In genomic region chr17:46028210-46029051, GRCm38 (mm10) we compare ENCODE assay signal across 8 mouse cellular contexts. TPM values are rescaled to one million over a fixed set of nuclear protein-coding genes. Genes with fewer than 3 reads are reported as not detected.
DNase-seq lines count a peak whose midpoint lies in the region; ATAC-seq and TF ChIP-seq lines count a peak whose summit lies in the region.

No protein-coding gene starts in this region.

- no peaks in the 10 kb centered on the region for H3K9me3 ChIP-seq in embryonic facial prominence, embryonic 14.5 days (ENCODE audit: control insufficient read depth, low read length)
- H3K9me3 ChIP-seq in intestine, embryonic 15.5 days = no peaks in the 10 kb centered on the region
- no peaks in the 10 kb centered on the region for H3K9me3 ChIP-seq in liver, postnatal 0 days (ENCODE audit: low read length)

- no peaks in the 10 kb centered on the region for H3K27me3 ChIP-seq in heart, adult 2 months (ENCODE audit: control insufficient read depth, insufficient read depth, low read length)
- H3K27me3 ChIP-seq in embryonic facial prominence, embryonic 14.5 days (replicated peaks; ENCODE audit: control insufficient read depth, insufficient read depth, low read length) = no peaks in the 10 kb centered on the region
- H3K27me3 ChIP-seq in intestine, embryonic 15.5 days (replicated peaks) = no peaks in the 10 kb centered on the region
- no peaks in the 10 kb centered on the region for H3K27me3 ChIP-seq in liver, postnatal 0 days (ENCODE audit: insufficient read depth, low read length)

- H3K4me1 ChIP-seq in heart, adult 2 months (ENCODE audit: control insufficient read depth, insufficient read depth, low read length) = peaks cover 8% of the 10 kb centered on the region
- H3K4me1 ChIP-seq in embryonic facial prominence, embryonic 14.5 days (ENCODE audit: control insufficient read depth, insufficient read depth, low read length) = peaks cover 33% of the 10 kb centered on the region
- peaks cover 46% of the 10 kb centered on the region for H3K4me1 ChIP-seq in intestine, embryonic 15.5 days (replicated peaks)
- peaks cover 37% of the 10 kb centered on the region for H3K4me1 ChIP-seq in liver, postnatal 0 days (ENCODE audit: insufficient read depth)

- intact Hi-C loops in heart, adult 2 months (cut with DNase I) = loop anchor here (5.0 kb wide), 2 partner anchors 141 to 456 kb away; partner anchors contain the start of gene Hsp90ab1

- H3K9ac ChIP-seq in heart, adult 2 months (ENCODE audit: low read depth, low read length) = peak overlapping the region; percentile 81
- H3K9ac ChIP-seq in embryonic facial prominence, embryonic 14.5 days (ENCODE audit: low read depth, low read length) = peak overlapping the region; percentile 97
- H3K9ac ChIP-seq in intestine, embryonic 15.5 days = peak overlapping the region; percentile 98
- peak overlapping the region; percentile 82 for H3K9ac ChIP-seq in liver, postnatal 0 days (replicated peaks)

- peak overlapping the region; percentile 96 for H3K27ac ChIP-seq in heart, adult 2 months
- H3K27ac ChIP-seq in embryonic facial prominence, embryonic 14.5 days (replicated peaks; ENCODE audit: low read depth, low read length) = peak overlapping the region; percentile 87
- peak overlapping the region; percentile 98 for H3K27ac ChIP-seq in intestine, embryonic 15.5 days
- H3K27ac ChIP-seq in liver, postnatal 0 days (ENCODE audit: low read depth) = peak overlapping the region; percentile 93

- TF ChIP-seq CTCF in heart, adult 2 months (IDR thresholded peaks at IDR 0.05) = no peak
- TF ChIP-seq CTCF in liver, postnatal 0 days (IDR thresholded peaks at IDR 0.05; ENCODE audit: low read depth) = no peak

- DNase-seq in heart, adult 2 months = peak; percentile 39 to 45
- no peak for DNase-seq in heart, adult 8-10 months (ENCODE audit: low spot score)
- peak; percentile 11 for DNase-seq in embryonic facial prominence, embryonic 14.5 days (ENCODE audit: low spot score)
- peak; percentile 36 for DNase-seq in liver, postnatal 0 days
- DNase-seq in cerebellum, adult 11-12 months = no peak
- DNase-seq in layer of hippocampus, postnatal 25 days (ENCODE audit: extremely low spot score in 1 of 2, low spot score in 1 of 2) = no peak
- no peak for DNase-seq in spleen, adult 18-20 months

- no peak for TF ChIP-seq POLR2A in heart, adult 2 months (IDR thresholded peaks at IDR 0.05; ENCODE audit: insufficient read depth, low read depth, low read length)

- no peaks in the 10 kb centered on the region for H3K79me2 ChIP-seq in heart, adult 2 months (replicated peaks; ENCODE audit: control insufficient read depth, insufficient read depth, low read length)

- no peak for ATAC-seq in embryonic facial prominence, embryonic 14.5 days (ENCODE audit: low read depth)
- ATAC-seq in intestine, embryonic 15.5 days = no peak
- ATAC-seq in liver, postnatal 0 days = no peak

- no peak for TF ChIP-seq EP300 in heart, adult 2 months (IDR thresholded peaks at IDR 0.05; ENCODE audit: insufficient read depth, low read depth, low read length)
- TF ChIP-seq EP300 in liver, postnatal 0 days (IDR thresholded peaks at IDR 0.05; ENCODE audit: low read depth) = no peak

- H3K4me3 ChIP-seq in heart, adult 2 months = peak overlapping the region; percentile 78
- peak overlapping the region; percentile 85 for H3K4me3 ChIP-seq in embryonic facial prominence, embryonic 14.5 days (ENCODE audit: low read depth, low read length)
- H3K4me3 ChIP-seq in intestine, embryonic 15.5 days (replicated peaks) = peak overlapping the region; percentile 93
- peak overlapping the region; percentile 89 for H3K4me3 ChIP-seq in liver, postnatal 0 days (ENCODE audit: low read depth, low read length)

- peak overlapping the region; percentile 72 for H3K4me2 ChIP-seq in embryonic facial prominence, embryonic 14.5 days (ENCODE audit: low read depth, low read length)
- peak overlapping the region; percentile 83 for H3K4me2 ChIP-seq in intestine, embryonic 15.5 days (replicated peaks)
- peak overlapping the region; percentile 91 for H3K4me2 ChIP-seq in liver, postnatal 0 days (ENCODE audit: low read depth, low read length)

- 28% methylated on average over 15 of the region's 15 CpGs for WGBS in heart, adult 2 months
- WGBS in embryonic facial prominence, embryonic 14.5 days = 17% methylated on average over 15 of the region's 15 CpGs
- 21% methylated on average over 15 of the region's 15 CpGs for WGBS in intestine, embryonic 15.5 days
- 30% methylated on average over 15 of the region's 15 CpGs for whole genome bisulfite sequencing in liver, postnatal 0 days (ENCODE audit: insufficient replicate concordance)

- H3K36me3 ChIP-seq in heart, adult 2 months (ENCODE audit: control insufficient read depth, insufficient read depth, low read length) = 0 out of 2 replicates have a peak, but pooled peaks cover 2% of the 10 kb centered on the region
- H3K36me3 ChIP-seq in embryonic facial prominence, embryonic 14.5 days (ENCODE audit: control insufficient read depth, insufficient read depth, low read length) = peaks cover 36% of the 10 kb centered on the region
- peaks cover 19% of the 10 kb centered on the region for H3K36me3 ChIP-seq in intestine, embryonic 15.5 days
- peaks cover 29% of the 10 kb centered on the region for H3K36me3 ChIP-seq in liver, postnatal 0 days (replicated peaks; ENCODE audit: insufficient read depth, low read length)

RNA-seq across cellular contexts. Expression of gene Vegfa, which starts 3.7 kb away (rescaled TPM):
- 100 to 1,000 TPM; 207 to 328 TPM for total RNA-seq in heart, adult 2 months (2021)
- polyA plus RNA-seq in heart, adult 2 months (2012; rRNA removed) = 384 and 618 TPM in 2 replicates
- 100 to 1,000 TPM; 195 to 267 (median 235) TPM for total RNA-seq in heart, adult 8-10 months (2022)
- polyA plus RNA-seq in embryonic facial prominence, embryonic 14.5 days (2014; fragmentation: Nextera tagmentation; extraction: Ambion mirVana) = 4.2 and 4.7 TPM in 2 replicates
- polyA plus RNA-seq in intestine, embryonic 15.5 days (2015; fragmentation: Nextera tagmentation; extraction: Ambion mirVana) = 3.6 and 4.7 TPM in 2 replicates
- polyA plus RNA-seq in liver, postnatal 0 days (2015; fragmentation: Nextera tagmentation; extraction: Ambion mirVana) = 2.8 and 3.1 TPM in 2 replicates
- total RNA-seq in layer of hippocampus, postnatal 25 days (2021) = 10 to 100 TPM; 56.3 to 62.8 TPM

Comparison
In these comparisons a context has a peak if more than half of its experiments do, and no peak if none do; other contexts are left out.
1. DNase-seq: peak in heart, adult 2 months (2 of 2), embryonic facial prominence, embryonic 14.5 days (single experiment) and liver, postnatal 0 days (single experiment); none in heart, adult 8-10 months (single experiment), cerebellum, adult 11-12 months (single experiment), layer of hippocampus, postnatal 25 days (0 of 2) and spleen, adult 18-20 months (0 of 2).
2. RNA of gene Vegfa, which starts 3.7 kb away (polyA plus RNA-seq): 384 to 618 TPM in heart, adult 2 months; 4.2 to 4.7 TPM in embryonic facial prominence, embryonic 14.5 days, 3.6 to 4.7 TPM in intestine, embryonic 15.5 days and 2.8 to 3.1 TPM in liver, postnatal 0 days; every median in the first group is over 10 times any median in the second.
3. Peak in every context shown above with its lines, with median percentiles within 50 percentile points of each other: H3K27ac ChIP-seq, H3K4me3 ChIP-seq, H3K9ac ChIP-seq and H3K4me2 ChIP-seq.